Mouse (Mus musculus): ENCODE results near the gene Smoc2. TPM values are rescaled to one million over a fixed set of nuclear protein-coding genes. Genes with fewer than 3 reads are reported as not detected.
A peak's percentile ranks its signal among the peaks of the same experiment; 100 is the strongest.

The Smoc2 gene
- polyA plus RNA-seq, 1 experiment, result 88.4 TPM

DNA sequence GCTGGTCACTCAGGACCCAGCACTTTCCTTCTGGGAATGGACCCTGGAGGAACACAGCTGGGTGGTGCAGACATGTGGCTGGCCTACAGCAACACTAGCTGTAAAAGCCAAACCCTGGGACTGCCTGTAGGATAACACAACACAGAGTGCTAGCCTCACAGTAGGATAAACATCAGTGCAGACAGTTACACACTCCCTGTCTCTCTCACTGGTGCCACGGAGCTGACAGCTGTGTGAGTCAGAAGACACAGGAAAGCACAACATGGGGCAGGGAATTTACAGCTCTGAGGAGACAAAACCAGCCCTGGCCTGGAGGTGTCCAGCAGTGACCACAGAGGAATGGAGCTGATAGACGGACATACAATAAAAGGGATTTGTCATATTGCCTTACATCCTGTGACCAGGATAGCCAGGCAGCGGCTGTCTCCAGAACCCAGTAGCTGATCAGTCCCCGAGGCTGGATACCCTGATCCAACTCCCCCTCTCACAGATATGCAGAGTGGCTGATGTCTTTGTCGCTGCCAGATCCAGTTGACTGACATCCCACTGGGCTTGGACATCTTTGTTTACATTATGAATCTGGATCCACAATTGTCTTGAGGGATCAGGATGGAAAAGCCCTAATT lies 60.7 kb downstream of the Smoc2 start:
- no peak for TF ChIP-seq POLR2A (IDR thresholded peaks at IDR 0.05; ENCODE audit: low read depth, low read length)
- TF ChIP-seq CTCF (IDR thresholded peaks at IDR 0.05; ENCODE audit: borderline replicate concordance, insufficient read depth, low read length), result no peak
- H3K4me1 ChIP-seq (ENCODE audit: control insufficient read depth, insufficient read depth, low read length), result peaks cover 15% of the 10 kb centered on the region
- peak overlapping the region; percentile 69 for H3K27ac ChIP-seq (ENCODE audit: insufficient read depth, low read length)
- H3K4me3 ChIP-seq (ENCODE audit: insufficient read depth, low read length), result no peak overlapping the region

DNA sequence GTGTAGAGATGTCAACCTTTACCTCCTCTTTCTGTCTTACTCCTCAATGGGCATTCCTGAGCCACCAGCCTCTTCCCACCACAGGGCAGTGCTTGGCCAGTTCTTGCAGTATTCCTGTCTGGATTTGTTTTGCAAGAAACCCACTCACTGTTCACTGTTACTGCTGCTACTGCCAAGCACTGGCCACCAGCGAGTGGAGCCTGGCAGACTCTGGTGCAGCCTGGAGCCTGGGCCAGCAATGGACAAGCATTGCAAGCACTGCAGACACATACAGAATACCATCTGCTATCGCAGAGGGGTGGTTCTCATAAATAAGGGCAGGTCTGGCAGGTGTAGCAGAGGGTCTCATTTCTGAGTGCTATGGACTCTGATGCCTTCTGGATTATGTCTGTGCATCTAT lies 61.4 kb downstream of the Smoc2 start:
- Histone ChIP-seq H3K4me3 (ENCODE audit: insufficient read depth, low read length) (no peak overlapping the region), H3K4me1 (ENCODE audit: control insufficient read depth, insufficient read depth, low read length) (peaks cover 15% of the 10 kb centered on the region), H3K27ac (ENCODE audit: insufficient read depth, low read length) (no peak overlapping the region; the same call in 1 of the 2 replicates)
- TF ChIP-seq POLR2A (IDR thresholded peaks at IDR 0.05; ENCODE audit: low read depth, low read length) (no peak), CTCF (IDR thresholded peaks at IDR 0.05; ENCODE audit: borderline replicate concordance, insufficient read depth, low read length) (no peak)

DNA sequence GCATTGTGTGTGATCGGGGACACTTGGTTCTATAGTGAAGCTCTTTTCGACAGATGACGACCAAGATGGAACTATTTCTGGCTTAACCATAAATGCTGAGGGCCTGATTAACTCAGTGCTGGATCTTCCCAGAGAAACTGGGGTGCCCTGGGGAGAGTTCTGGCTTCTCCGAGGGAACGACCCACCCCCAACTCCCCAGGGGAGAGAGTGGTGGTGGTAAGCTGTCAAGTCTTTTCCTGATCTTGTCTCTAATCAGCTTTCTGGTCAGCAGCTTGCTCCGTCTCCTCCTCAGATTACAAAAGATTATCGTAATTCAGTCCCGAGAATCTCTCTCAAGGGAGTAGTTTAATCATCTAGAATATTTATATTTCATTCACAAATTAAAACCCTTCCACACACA lies 63.2 kb downstream of the Smoc2 start:
- no peak for TF ChIP-seq POLR2A (IDR thresholded peaks at IDR 0.05; ENCODE audit: low read depth, low read length)
- TF ChIP-seq CTCF (IDR thresholded peaks at IDR 0.05; ENCODE audit: borderline replicate concordance, insufficient read depth, low read length), result no peak
- Histone ChIP-seq H3K27ac (ENCODE audit: insufficient read depth, low read length) (no peak overlapping the region), H3K4me1 (ENCODE audit: control insufficient read depth, insufficient read depth, low read length) (peaks cover 12% of the 10 kb centered on the region), H3K4me3 (ENCODE audit: insufficient read depth, low read length) (no peak overlapping the region)

DNA sequence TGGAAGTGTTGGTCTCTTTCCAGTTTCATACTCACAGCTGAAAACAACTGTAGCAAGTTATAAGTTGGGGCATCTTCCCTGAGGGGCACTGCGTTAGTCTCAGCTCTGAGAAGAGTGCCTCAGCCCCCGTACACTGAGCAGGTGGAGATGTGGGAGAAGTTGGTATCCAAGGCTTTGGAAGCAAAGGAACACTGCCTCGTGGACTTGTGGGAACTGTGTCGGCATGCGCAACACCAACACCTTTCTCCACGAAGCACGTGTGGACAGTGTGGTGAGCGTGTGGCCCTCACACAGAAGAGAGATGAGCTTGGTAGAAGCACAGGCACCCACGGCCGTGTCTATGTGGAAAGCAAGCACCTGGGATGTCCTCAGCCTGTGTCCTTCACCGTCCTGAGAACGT lies 64.1 kb downstream of the Smoc2 start:
- Histone ChIP-seq H3K4me3 (ENCODE audit: insufficient read depth, low read length) (no peak overlapping the region), H3K4me1 (ENCODE audit: control insufficient read depth, insufficient read depth, low read length) (peaks cover 9% of the 10 kb centered on the region)
- TF ChIP-seq CTCF (IDR thresholded peaks at IDR 0.05; ENCODE audit: borderline replicate concordance, insufficient read depth, low read length) (no peak), POLR2A (IDR thresholded peaks at IDR 0.05; ENCODE audit: low read depth, low read length) (no peak)

DNA sequence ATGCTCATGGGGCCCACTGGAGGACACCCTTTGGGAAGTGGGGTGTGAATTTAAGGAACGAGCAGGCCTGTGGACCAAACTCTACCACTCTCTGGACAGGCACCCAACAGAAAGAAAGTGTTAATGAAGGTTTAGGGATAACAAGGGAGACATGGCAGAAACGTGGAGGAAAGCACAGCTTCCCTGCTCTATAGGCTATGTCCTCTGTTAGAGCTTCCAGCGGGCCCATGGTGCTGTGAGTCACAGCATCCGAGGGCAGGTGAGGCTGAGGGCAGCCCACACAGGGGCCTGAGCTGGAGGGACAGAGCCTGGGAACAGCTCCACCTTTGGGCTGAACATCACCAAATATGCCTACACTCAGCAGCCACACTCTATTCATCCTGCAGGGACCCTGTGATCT lies 66.2 kb downstream of the Smoc2 start:
- H3K4me3 ChIP-seq (ENCODE audit: insufficient read depth, low read length), result no peak overlapping the region
- H3K4me1 ChIP-seq (ENCODE audit: control insufficient read depth, insufficient read depth, low read length), result no peaks in the 10 kb centered on the region
- TF ChIP-seq POLR2A (IDR thresholded peaks at IDR 0.05; ENCODE audit: low read depth, low read length) (no peak), CTCF (IDR thresholded peaks at IDR 0.05; ENCODE audit: borderline replicate concordance, insufficient read depth, low read length) (no peak)
- no peak overlapping the region for H3K27ac ChIP-seq (ENCODE audit: insufficient read depth, low read length)

More for the DNA sequence above, 64.1 kb downstream of the Smoc2 start:
- no peak overlapping the region for H3K27ac ChIP-seq (ENCODE audit: insufficient read depth, low read length)

DNA sequence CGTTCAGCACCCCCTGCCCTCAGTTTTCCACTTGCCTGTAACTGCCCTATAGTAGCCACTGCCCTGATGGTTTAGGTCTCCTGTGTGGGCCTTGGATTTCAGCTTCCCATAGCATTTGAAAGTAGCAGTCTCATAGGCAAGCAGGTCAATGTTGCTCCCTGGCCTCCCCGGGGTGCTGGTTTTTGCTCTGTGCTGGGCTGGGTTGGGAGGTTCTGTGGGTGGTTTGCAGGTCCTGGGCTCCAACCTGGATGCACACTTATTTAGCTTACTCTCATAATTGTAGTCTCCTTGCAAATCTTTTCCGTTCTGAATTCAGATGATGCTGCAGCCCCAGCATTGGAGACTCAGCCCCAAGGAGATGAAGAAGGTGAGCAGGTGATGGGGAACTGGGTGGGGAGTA lies 67.6 kb downstream of the Smoc2 start:
- H3K4me1 ChIP-seq (ENCODE audit: control insufficient read depth, insufficient read depth, low read length), result no peaks in the 10 kb centered on the region
- no peak overlapping the region for H3K27ac ChIP-seq (ENCODE audit: insufficient read depth, low read length)
- TF ChIP-seq CTCF (IDR thresholded peaks at IDR 0.05; ENCODE audit: borderline replicate concordance, insufficient read depth, low read length) (no peak), POLR2A (IDR thresholded peaks at IDR 0.05; ENCODE audit: low read depth, low read length) (no peak)
- H3K4me3 ChIP-seq (ENCODE audit: insufficient read depth, low read length), result no peak overlapping the region

DNA sequence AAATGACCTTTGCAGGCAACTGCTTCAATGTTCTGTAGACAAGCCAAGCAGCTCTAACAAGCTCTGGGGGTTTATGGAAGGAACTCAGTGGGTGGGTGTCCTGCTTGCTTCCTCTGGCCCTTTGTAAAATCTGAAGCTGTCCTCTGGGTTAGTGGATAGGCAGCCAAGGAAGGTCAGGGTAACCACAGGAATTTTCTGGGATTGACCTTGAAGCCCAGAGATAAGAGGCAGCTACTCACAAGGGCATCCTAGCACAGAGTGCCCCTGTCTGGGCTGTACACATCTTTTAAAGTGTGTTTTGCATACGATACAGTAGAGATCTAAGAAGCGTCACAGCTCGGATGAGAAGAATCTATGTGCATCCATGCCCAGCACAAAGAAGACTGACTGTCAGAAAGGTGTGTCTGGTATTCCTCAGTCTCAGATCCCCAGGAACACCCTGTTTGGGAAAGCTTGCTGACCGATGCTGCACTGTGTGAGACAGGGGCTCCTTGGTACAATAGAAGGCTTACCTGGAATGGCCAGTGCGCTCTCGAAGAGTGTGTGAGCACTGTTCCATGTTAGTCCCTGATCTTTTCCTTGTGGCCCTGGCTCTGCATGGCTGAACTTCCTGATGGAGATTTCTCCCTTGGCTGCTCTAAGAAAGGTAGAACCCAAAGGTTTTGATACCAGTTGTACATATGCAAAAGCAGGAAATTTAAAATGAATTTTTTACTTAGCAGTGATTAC lies 69.9 kb downstream of the Smoc2 start:
- no peaks in the 10 kb centered on the region for H3K4me1 ChIP-seq (ENCODE audit: control insufficient read depth, insufficient read depth, low read length)
- H3K27ac ChIP-seq (ENCODE audit: insufficient read depth, low read length), result no peak overlapping the region
- no peak for TF ChIP-seq CTCF (IDR thresholded peaks at IDR 0.05; ENCODE audit: borderline replicate concordance, insufficient read depth, low read length)
- no peak for TF ChIP-seq POLR2A (IDR thresholded peaks at IDR 0.05; ENCODE audit: low read depth, low read length)
- no peak overlapping the region for H3K4me3 ChIP-seq (ENCODE audit: insufficient read depth, low read length)

DNA sequence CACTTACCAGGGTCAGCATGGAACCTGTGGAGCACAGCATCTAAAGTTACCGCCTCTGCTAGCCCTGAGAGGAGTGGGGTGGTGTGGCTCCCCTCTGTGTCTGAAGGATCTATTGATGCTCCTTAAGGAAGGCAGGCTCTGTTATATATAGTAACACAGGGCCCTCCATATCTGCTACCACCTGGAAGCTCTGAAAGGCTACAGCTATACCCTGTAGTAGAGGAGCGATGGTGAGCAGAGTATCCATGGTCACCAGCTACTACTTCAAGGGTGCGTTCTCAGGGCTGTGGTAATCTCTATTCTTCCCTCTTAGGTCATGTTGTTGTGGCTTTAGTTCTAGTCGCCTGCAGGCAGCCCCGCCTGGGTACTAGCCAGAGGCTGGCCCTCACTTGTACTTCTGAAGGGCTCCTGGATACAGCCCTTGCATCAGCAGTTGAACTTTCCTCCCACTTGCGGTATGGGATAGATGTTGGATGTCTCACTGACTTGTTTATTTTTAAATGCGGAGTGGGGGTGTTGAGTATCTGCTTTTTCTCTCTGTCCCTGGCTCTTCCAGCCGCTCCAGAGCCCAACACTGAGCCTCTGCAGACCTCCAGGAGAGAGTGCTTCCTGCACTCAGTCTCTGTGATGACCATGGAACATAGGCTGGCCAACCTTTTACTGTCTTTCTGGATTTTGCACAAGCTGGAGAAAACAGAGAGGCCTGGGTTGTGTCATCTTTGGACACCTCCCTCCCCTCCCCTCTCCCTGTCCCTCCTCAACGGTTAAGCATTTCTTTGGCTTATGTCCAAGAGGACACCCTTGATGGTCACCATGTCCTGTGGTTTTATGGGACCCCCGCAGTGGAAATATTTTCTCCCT lies 74.1 kb downstream of the Smoc2 start:
- H3K4me3 ChIP-seq (ENCODE audit: insufficient read depth, low read length), result no peak overlapping the region
- H3K4me1 ChIP-seq (ENCODE audit: control insufficient read depth, insufficient read depth, low read length), result no peaks in the 10 kb centered on the region
- no peak for TF ChIP-seq POLR2A (IDR thresholded peaks at IDR 0.05; ENCODE audit: low read depth, low read length)
- no peak for TF ChIP-seq CTCF (IDR thresholded peaks at IDR 0.05; ENCODE audit: borderline replicate concordance, insufficient read depth, low read length)
- H3K27ac ChIP-seq (ENCODE audit: insufficient read depth, low read length), result no peak overlapping the region

DNA sequence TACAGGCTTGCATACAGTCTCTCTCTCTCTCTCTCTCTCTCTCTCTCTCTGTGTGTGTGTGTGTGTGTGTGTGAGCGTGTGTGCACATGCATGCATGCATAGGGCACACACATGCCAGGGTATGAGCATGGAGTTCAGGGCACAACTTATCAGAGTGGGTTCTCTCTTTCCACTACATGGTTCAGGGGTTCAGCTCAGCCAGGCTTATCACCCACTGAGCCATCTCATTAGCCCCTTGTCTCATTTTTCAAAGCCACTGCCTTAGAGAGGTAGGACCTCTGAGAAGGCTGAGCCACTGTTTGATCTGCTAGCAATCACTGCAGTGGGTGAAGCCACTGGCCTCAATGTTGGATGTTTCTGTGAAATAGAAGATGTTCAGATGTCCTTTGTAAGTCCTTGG lies 82.2 kb downstream of the Smoc2 start:
- no peaks in the 10 kb centered on the region for H3K4me1 ChIP-seq (ENCODE audit: control insufficient read depth, insufficient read depth, low read length)
- no peak overlapping the region for H3K4me3 ChIP-seq (ENCODE audit: insufficient read depth, low read length)
- TF ChIP-seq POLR2A (IDR thresholded peaks at IDR 0.05; ENCODE audit: low read depth, low read length) (no peak), CTCF (IDR thresholded peaks at IDR 0.05; ENCODE audit: borderline replicate concordance, insufficient read depth, low read length) (no peak)
- H3K27ac ChIP-seq (ENCODE audit: insufficient read depth, low read length), result no peak overlapping the region
